Mouse (Mus musculus) kidney, postnatal 0 days (tissue): ENCODE results near the gene Cdv3. TPM values are rescaled to one million over a fixed set of nuclear protein-coding genes. Genes with fewer than 3 reads are reported as not detected.

Experiments
- ATAC-seq: fragments of 200-750 bp; cut with Nextera tagmentation; replicated peaks from 2 replicates; pipeline ENCODE4 v1.8.0; 2017; ENCODE audit warnings: low read depth, moderate number of reproducible peaks, moderate TSS enrichment, moderate library complexity; ENCODE audit not compliant: low FRiP score
- DNase-seq: peaks from one replicate; pipeline ENCODE4 v3.0.0-alpha.2; 2016; ENCODE audit warnings: low spot score
- H3K27ac ChIP-seq: fragments of 300-500 bp; sonication (generic); 2 replicates; pipeline ENCODE4 v1.5.1; 2014; ENCODE audit warnings: mild to moderate bottlenecking
- H3K27me3 ChIP-seq: fragments of 300-500 bp; sonication (generic); 2 replicates; pipeline ENCODE4 v1.6.1; 2014; ENCODE audit warnings: low read length, mixed read lengths; ENCODE audit not compliant: insufficient read depth
- H3K36me3 ChIP-seq: fragments of 300-500 bp; sonication (generic); 2 replicates; pipeline ENCODE4 v1.6.1; 2014; ENCODE audit warnings: low read length, mixed read lengths; ENCODE audit not compliant: insufficient read depth
- H3K4me1 ChIP-seq: fragments of 300-500 bp; sonication (generic); replicated peaks from 2 replicates; pipeline ENCODE4 v1.6.1; 2014; ENCODE audit warnings: antibody characterized with exemption, low read length, mixed read lengths; ENCODE audit not compliant: insufficient read depth
- H3K4me2 ChIP-seq: fragments of 300-500 bp; sonication (generic); 2 replicates; pipeline ENCODE4 v1.6.1; 2014; ENCODE audit warnings: mild to moderate bottlenecking, low read length, moderate library complexity, mixed read lengths
- H3K4me3 ChIP-seq: fragments of 300-500 bp; sonication (generic); replicated peaks from 2 replicates; pipeline ENCODE4 v1.5.1; 2014; ENCODE audit warnings: low read depth, low read length
- H3K9ac ChIP-seq: fragments of 300-500 bp; sonication (generic); 2 replicates; pipeline ENCODE4 v1.6.1; 2014; ENCODE audit warnings: low read depth, low read length
- H3K9me3 ChIP-seq: fragments of 300-500 bp; sonication (generic); replicated peaks from 2 replicates; pipeline ENCODE4 v1.6.1; 2016; ENCODE audit warnings: low read length, inconsistent platforms, mixed read lengths
- CTCF ChIP-seq: IDR thresholded peaks from 2 replicates; pipeline ENCODE4 v1.5.1; 2016; ENCODE audit warnings: antibody characterized with exemption, low read depth, mild to moderate bottlenecking, moderate library complexity
- WGBS: fragments of 180-500 bp; shearing (Covaris S2); extraction: QIAGEN DNeasy Blood & Tissue Kit; methylation state at CpG from one replicate; pipeline ENCODE4 v1.1.7; 2014; 5-methylcytosine and 5-hydroxymethylcytosine counted together
- polyA plus RNA-seq: library from polyadenylated mRNA; unstranded; fragments of >200 nt; fragmentation: Nextera tagmentation; extraction: Ambion mirVana; gene quantifications from 2 replicates; pipeline ENCODE4 v1.2.1, GENCODE M21; 2015

Gene Cdv3
- polyA plus RNA-seq, 1 experiment from 2014 or later = 67.5 TPM

- Histone ChIP-seq H3K9ac (no peak overlapping the region), H3K27me3 (no peaks in the 10 kb centered on the region), H3K4me1 (no peaks in the 10 kb centered on the region), H3K36me3 (peaks cover 15% of the 10 kb centered on the region), H3K4me3 (no peak overlapping the region), H3K9me3 (no peaks in the 10 kb centered on the region), H3K27ac (no peak overlapping the region), H3K4me2 (no peak overlapping the region)
- 86% methylated on average over 6 of the region's 6 CpGs for WGBS
- ATAC-seq (no peak), DNase-seq (no peak)
- TF ChIP-seq CTCF = no peak
Measured at GRCm38 (mm10) chr9:103309832-103310231, 55.8 kb downstream of the Cdv3 start.

GRCm38 (mm10) chr9:103305332-103306041, 60.2 kb downstream of the Cdv3 start:
- Histone ChIP-seq H3K27me3 (no peaks in the 10 kb centered on the region), H3K4me1 (no peaks in the 10 kb centered on the region), H3K9ac (peak overlapping the region; percentile 76), H3K36me3 (peaks cover 4% of the 10 kb centered on the region), H3K4me3 (peak overlapping the region; percentile 87), H3K4me2 (peak overlapping the region; percentile 92), H3K9me3 (no peaks in the 10 kb centered on the region), H3K27ac (peak overlapping the region; percentile 68; the same call in 1 of the 2 replicates)
- DNase-seq = peak; percentile 51
- TF ChIP-seq CTCF = no peak; the same call in 1 of the 2 replicates
- under 1% methylated on average over 40 of the region's 40 CpGs for WGBS
- peak; percentile 76; the same call in 1 of the 2 replicates for ATAC-seq

- no peaks in the 10 kb centered on the region for H3K9me3 ChIP-seq
- peaks cover 4% of the 10 kb centered on the region for H3K36me3 ChIP-seq
- peak within 1 kb of the TSS; percentile 87 for H3K4me3 ChIP-seq
- H3K27ac ChIP-seq = peak within 1 kb of the TSS; percentile 83
- TF ChIP-seq CTCF = peak; percentile 41; the same call in 1 of the 2 replicates
- H3K4me1 ChIP-seq = no peaks in the 10 kb centered on the region
- DNase-seq = peak; percentile 98
- under 1% methylated on average over 46 of the region's 49 CpGs for WGBS
- H3K9ac ChIP-seq = peak within 1 kb of the TSS; percentile 84
- ATAC-seq = peak; percentile 96
- no peaks in the 10 kb centered on the region for H3K27me3 ChIP-seq
- peak within 1 kb of the TSS; percentile 92 for H3K4me2 ChIP-seq
Measured at GRCm38 (mm10) chr9:103304927-103305326, 60.7 kb downstream of the Cdv3 start, which contains the start of the genes 1300017J02Rik and Topbp1. Gene 1300017J02Rik (minus strand): TSS chr9:103305082. Gene Topbp1 (plus strand): TSS chr9:103305215.

Other genes with a start within 250 kb of the Cdv3 start
- 46.2 and 51.1 TPM in 2 replicates for gene Srprb, start 163.7 kb downstream of the Cdv3 start, polyA plus RNA-seq
- gene Gm20425, start 135.5 kb downstream of the Cdv3 start, polyA plus RNA-seq = 1.9 and 3.2 TPM in 2 replicates
- 23.5 and 26.0 TPM in 2 replicates for gene Trf, start 135.4 kb downstream of the Cdv3 start, polyA plus RNA-seq
- 1.4 and 1.6 TPM in 2 replicates for gene 1300017J02Rik, start 60.8 kb downstream of the Cdv3 start, polyA plus RNA-seq
- 33.1 and 35.4 TPM in 2 replicates for gene Topbp1, start 60.6 kb downstream of the Cdv3 start, polyA plus RNA-seq
- gene Bfsp2, start 114.6 kb upstream of the Cdv3 start, polyA plus RNA-seq = 0.61 and 0.96 TPM in 2 replicates